Mouse (Mus musculus) gastrocnemius, postnatal 10 days (tissue): Measurements from ENCODE around the gene Afap1. TPM values are rescaled to one million over a fixed set of nuclear protein-coding genes. Genes with fewer than 3 reads are reported as not detected.

Experiments
- DNase-seq: peaks from one replicate; pipeline ENCODE4 v3.0.0; 2021; ENCODE audit warnings: mixed read lengths
- total RNA-seq, 2 experiments: library from RNA; stranded (reverse); gene quantifications; 2 replicates each; pipeline ENCODE4 v1.2.3; 2021

Afap1 gene
- total RNA-seq, 2 experiments from 2014 or later: 18.6 to 25.9 TPM

DNA sequence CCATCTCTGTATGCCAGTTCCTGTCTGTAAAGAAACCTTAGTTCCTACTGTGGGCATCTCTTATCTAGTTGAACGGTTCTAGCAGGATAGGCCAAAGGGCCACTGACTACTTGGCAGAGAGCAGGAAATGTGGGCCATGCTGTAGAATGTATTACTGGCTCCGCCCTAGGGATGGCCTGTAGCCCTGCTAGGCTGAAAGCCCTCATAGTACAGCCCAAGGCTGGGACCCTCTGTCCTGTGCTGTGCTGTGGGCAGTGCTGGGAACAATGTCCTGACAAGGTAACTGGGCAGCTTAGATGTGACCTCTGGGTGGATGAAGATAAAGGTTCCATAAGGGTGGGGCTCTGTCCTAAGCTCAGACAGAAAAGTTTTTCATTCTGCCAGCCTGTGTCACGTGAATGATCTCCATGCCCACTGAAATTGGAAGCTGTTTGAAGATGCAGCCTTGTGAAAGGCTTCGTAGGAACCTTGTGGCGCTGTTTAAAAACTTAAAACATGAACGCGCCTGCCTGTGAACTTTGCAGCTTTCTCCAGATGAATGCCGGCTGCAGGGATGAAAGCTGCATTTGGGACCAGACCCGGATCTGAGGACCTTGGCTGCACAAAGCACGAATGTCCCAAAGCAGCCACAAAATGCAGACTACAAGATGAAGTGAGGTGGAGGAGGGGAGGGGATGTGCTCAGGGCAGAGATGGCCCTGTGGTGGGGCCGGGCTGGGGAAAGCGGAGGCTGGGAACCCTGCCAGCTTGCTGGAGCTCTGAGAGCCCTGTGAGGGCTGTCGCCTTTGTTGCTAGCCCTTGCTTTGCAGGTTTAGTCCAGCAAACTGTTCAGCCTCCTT lies 147.5 kb downstream of the Afap1 start:
- DNase-seq: peak; percentile 79

DNA sequence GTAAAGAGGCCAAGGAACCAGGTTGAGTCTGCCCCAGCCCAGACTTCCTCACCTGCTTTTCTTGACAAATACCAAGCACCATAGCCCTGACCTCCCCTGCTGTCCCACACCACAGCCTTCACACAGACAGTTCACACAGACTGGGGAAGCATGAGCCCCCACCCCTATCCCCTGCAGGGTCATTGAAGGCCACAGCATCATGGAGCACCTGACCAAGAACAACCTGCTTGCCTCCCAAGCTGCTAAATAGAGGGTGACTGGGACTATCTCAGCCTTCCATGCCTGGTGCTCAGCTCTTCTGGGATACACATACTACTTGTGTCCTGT lies 148.1 kb downstream of the Afap1 start:
- no peak for DNase-seq

DNA sequence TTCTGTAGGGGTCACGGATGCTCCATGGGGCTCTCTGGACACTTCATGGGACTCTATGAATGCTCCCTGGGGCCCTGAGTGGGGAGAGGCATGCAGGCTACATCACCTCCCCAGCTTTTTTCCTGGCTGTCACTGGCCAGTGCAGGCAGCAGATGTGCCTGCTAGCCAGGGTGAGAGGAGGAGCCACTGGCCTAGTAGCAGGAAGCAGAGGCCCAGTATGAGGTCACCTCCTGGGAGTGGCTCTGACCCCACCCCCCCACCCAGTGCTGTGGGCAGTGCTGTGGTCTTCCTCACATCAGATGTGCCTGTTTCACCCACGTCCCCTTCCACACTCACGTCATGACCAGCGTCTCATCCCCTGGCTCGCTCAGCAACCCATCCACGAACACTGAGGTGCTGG lies 148.6 kb downstream of the Afap1 start:
- no peak for DNase-seq

DNA sequence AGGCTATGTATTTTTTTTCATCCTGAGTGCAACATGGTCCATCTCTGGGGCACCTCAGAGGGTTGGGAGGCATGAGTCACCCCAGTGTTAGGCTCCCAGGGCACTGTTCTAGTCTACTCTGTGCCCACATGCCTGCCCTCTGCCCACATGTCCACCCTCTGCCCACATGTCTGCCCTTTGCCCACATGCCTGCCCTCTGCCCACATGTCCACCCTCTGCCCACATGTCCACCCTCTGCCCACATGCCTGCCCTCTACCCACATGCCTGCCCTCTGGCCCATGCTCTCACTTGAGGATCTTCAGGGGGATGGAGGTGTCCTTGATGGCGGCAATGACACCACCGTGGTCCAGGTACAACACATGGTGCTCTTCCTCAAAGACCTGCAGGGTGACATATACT lies 150.0 kb downstream of the Afap1 start:
- no peak for DNase-seq

Other genes starting within 250 kb of the Afap1 start
- gene Htra3, start 213.5 kb upstream of the Afap1 start, total RNA-seq: 10 to 100 TPM; 48.0 to 61.7 TPM
- gene Sh3tc1, start 153.3 kb upstream of the Afap1 start, total RNA-seq: 1 to 10 TPM; 3.7 to 5.2 TPM
- 10 to 100 TPM; 51.3 to 68.7 TPM for gene Ablim2, start 135.4 kb upstream of the Afap1 start, total RNA-seq